ENCODE assay signal across 12 mouse cellular contexts in the genomic region with DNA sequence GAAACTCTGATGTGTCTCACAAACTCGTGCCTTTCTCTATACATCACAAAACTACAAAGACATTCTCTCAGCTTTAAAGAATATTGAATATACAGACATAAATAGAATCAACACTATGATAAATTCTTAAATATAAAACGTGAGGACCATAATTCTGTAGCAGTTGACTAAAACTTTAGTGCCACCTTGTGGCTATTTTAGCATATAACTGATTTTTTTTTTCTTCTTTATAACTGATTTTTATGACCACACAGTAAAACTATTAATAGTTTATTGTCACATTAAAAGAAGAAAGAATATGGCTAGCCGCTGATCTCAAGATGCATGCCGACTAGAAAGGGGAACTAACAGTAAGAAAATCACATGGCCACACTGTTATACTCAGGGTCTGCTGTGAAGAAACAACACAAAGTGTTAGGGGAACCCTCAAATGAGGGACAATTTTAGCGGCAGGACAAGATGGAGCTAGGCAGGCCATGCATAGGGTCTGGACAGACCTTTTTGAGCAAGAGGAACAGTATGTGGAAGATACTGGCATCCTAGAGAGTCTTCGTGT. TPM values are rescaled to one million over a fixed set of nuclear protein-coding genes. Genes with fewer than 3 reads are reported as not detected.
DNase-seq lines count a peak whose midpoint lies in the region; ATAC-seq lines count a peak whose summit lies in the region.
"Had no signal": no experiment of that assay in that cellular context is flagged by ENCODE, and none has a peak within 500 bp of the region (broad histone marks: within the 10 kb centered on the region; RNA-seq: fewer than 3 reads in every experiment).

No protein-coding gene starts in this region.

- 35% methylated on average over 6 of the region's 6 CpGs for WGBS in kidney, embryonic 16.5 days
- 48% methylated on average over 6 of the region's 6 CpGs for WGBS in embryonic facial prominence, embryonic 14.5 days

- H3K36me3 ChIP-seq in kidney, embryonic 16.5 days (ENCODE audit: insufficient read depth, low read length), result no peaks in the 10 kb centered on the region
- no peaks in the 10 kb centered on the region for H3K36me3 ChIP-seq in embryonic facial prominence, embryonic 14.5 days (ENCODE audit: control insufficient read depth, insufficient read depth, low read length)

- no peak overlapping the region for H3K4me2 ChIP-seq in kidney, embryonic 16.5 days (replicated peaks; ENCODE audit: low read depth, low read length)
- H3K4me2 ChIP-seq in embryonic facial prominence, embryonic 14.5 days (ENCODE audit: low read depth, low read length), result no peak overlapping the region

- no peaks in the 10 kb centered on the region for H3K4me1 ChIP-seq in kidney, embryonic 16.5 days (ENCODE audit: insufficient read depth, low read length)
- no peaks in the 10 kb centered on the region for H3K4me1 ChIP-seq in embryonic facial prominence, embryonic 14.5 days (ENCODE audit: control insufficient read depth, insufficient read depth, low read length)

- H3K27me3 ChIP-seq in kidney, embryonic 16.5 days (ENCODE audit: insufficient read depth, low read length), result no peaks in the 10 kb centered on the region
- no peaks in the 10 kb centered on the region for H3K27me3 ChIP-seq in embryonic facial prominence, embryonic 14.5 days (replicated peaks; ENCODE audit: control insufficient read depth, insufficient read depth, low read length)

- H3K9me3 ChIP-seq in kidney, embryonic 16.5 days (ENCODE audit: low read length), result no peaks in the 10 kb centered on the region
- H3K9me3 ChIP-seq in embryonic facial prominence, embryonic 14.5 days (ENCODE audit: control insufficient read depth, low read length), result no peaks in the 10 kb centered on the region

- no peak for ATAC-seq in kidney, embryonic 16.5 days (ENCODE audit: low FRiP score, low TSS enrichment)
- ATAC-seq in embryonic facial prominence, embryonic 14.5 days (ENCODE audit: low read depth), result no peak
- ATAC-seq: midbrain, embryonic 16.5 days had no signal

- H3K27ac ChIP-seq in kidney, embryonic 16.5 days (ENCODE audit: low read length), result no peak overlapping the region
- no peak overlapping the region for H3K27ac ChIP-seq in embryonic facial prominence, embryonic 14.5 days (replicated peaks; ENCODE audit: low read depth, low read length)

- peak; percentile 33 for DNase-seq in kidney, adult 9 months
- DNase-seq in 416B (ENCODE audit: low read depth), result peak; percentile 64
- DNase-seq in B cell, adult 2 months, result peak; percentile 18 to 27
- peak; percentile 38 for DNase-seq in embryonic facial prominence, embryonic 14.5 days (ENCODE audit: low spot score)
- no peak for DNase-seq in natural killer cell, adult 2 months (ENCODE audit: low spot score in 2 of 2)
- no peak for DNase-seq in left cerebral cortex, postnatal 4 days
- DNase-seq: adrenal gland, adult 2 months; gastrocnemius, postnatal 25 days had no signal

- no peak overlapping the region for H3K4me3 ChIP-seq in kidney, embryonic 16.5 days (ENCODE audit: low read length)
- no peak overlapping the region for H3K4me3 ChIP-seq in embryonic facial prominence, embryonic 14.5 days (ENCODE audit: low read depth, low read length)

- intact Hi-C loops in left cerebral cortex, postnatal 4 days (cut with DNase I), result loop anchor here (2.0 kb wide), 1 partner anchor 163 kb away; no protein-coding TSS in a partner anchor

- H3K9ac ChIP-seq in kidney, embryonic 16.5 days (replicated peaks; ENCODE audit: low read length), result no peak overlapping the region
- H3K9ac ChIP-seq in embryonic facial prominence, embryonic 14.5 days (ENCODE audit: low read depth, low read length), result no peak overlapping the region

RNA-seq across cellular contexts. Expression of a gene that starts 18.9 kb away (rescaled TPM):
- 0.51 and 0.66 TPM in 2 replicates for polyA plus RNA-seq in kidney, embryonic 16.5 days (2015; fragmentation: Nextera tagmentation; extraction: Ambion mirVana)
- 0.22 TPM in 1 of 2 replicates, not detected in the other for polyA plus RNA-seq in embryonic facial prominence, embryonic 14.5 days (2014; fragmentation: Nextera tagmentation; extraction: Ambion mirVana)
- not detected for total RNA-seq in left cerebral cortex, postnatal 4 days (2021)
- total RNA-seq: gastrocnemius, postnatal 25 days; left cerebral cortex, postnatal 36 days had no signal
- polyA plus RNA-seq: adrenal gland, adult 2 months; small intestine, adult 2 months had no signal

Comparison
In these comparisons a context has a peak if more than half of its experiments do, and no peak if none do; other contexts are left out.
1. DNase-seq: peak in kidney, adult 9 months (single experiment), 416B (single experiment), B cell, adult 2 months (2 of 2) and embryonic facial prominence, embryonic 14.5 days (single experiment); none in natural killer cell, adult 2 months (0 of 2) and left cerebral cortex, postnatal 4 days (single experiment).